Mouse (Mus musculus) ES-E14 (cell line): ENCODE measurements at regions not wholly inside any gene's neighbourhood (a gene's known extent, or its start where the extent isn't known, plus 50 kb on each side); places are given as distances from the start of the nearest gene placed in this dataset.

ENCODE experiments used
- DNase-seq: peaks from one replicate; pipeline ENCODE4 v3.0.0-alpha.2; 2013; ENCODE audit warnings: low read depth, low spot score
- H3K27ac ChIP-seq: 2 replicates; pipeline ENCODE4 v1.5.1; 2012; ENCODE audit warnings: low read depth, mild to moderate bottlenecking, low read length, moderate library complexity, mixed read lengths; ENCODE audit not compliant: poor library complexity, insufficient read depth, severe bottlenecking
- H3K36me3 ChIP-seq: 2 replicates; pipeline ENCODE4 v1.6.1; 2012; ENCODE audit warnings: mild to moderate bottlenecking, low read length, moderate library complexity, mixed read lengths; ENCODE audit not compliant: control insufficient read depth, poor library complexity, insufficient read depth, severe bottlenecking
- H3K4me1 ChIP-seq, 2 experiments: fragments of 150-350 bp in 1 of 2; sonication (generic) in 1 of 2; 2 replicates each; pipeline ENCODE4 v1.6.1; 2012; ENCODE audit warnings: low read length in 2 of 2, mild to moderate bottlenecking in 1 of 2, mixed read lengths in 1 of 2; ENCODE audit not compliant: control insufficient read depth in 2 of 2, insufficient read depth in 2 of 2, poor library complexity in 1 of 2
- H3K4me3 ChIP-seq, 2 experiments: fragments of 150-350 bp in 1 of 2; sonication (generic) in 1 of 2; 2 replicates each; pipeline ENCODE4 v1.5.1; 2012; ENCODE audit warnings: low read length in 2 of 2, low read depth in 1 of 2, mild to moderate bottlenecking in 1 of 2, mixed read lengths in 1 of 2; ENCODE audit not compliant: insufficient read depth in 1 of 2, poor library complexity in 1 of 2, severe bottlenecking in 1 of 2
- H3K9ac ChIP-seq: 2 replicates; pipeline ENCODE4 v1.6.1; 2012; ENCODE audit warnings: low read depth, mild to moderate bottlenecking, low read length, mixed read lengths; ENCODE audit not compliant: poor library complexity, insufficient read depth, severe bottlenecking
- H3K9me3 ChIP-seq: fragments of 150-350 bp; sonication (generic); 2 replicates; pipeline ENCODE4 v1.6.1; 2012; ENCODE audit warnings: low read depth, mild to moderate bottlenecking, low read length; ENCODE audit not compliant: control insufficient read depth, insufficient read depth
- CHD2 ChIP-seq: IDR thresholded peaks from 2 replicates; pipeline ENCODE4 v1.6.1; 2014; ENCODE audit warnings: mild to moderate bottlenecking, low read depth, low read length, inconsistent platforms
- HCFC1 ChIP-seq: IDR thresholded peaks from 2 replicates; pipeline ENCODE4 v1.6.1; 2012; ENCODE audit warnings: low read length, inconsistent platforms, borderline replicate concordance; ENCODE audit not compliant: insufficient read depth
- MAFK ChIP-seq: IDR thresholded peaks from 2 replicates; pipeline ENCODE4 v1.6.1; 2014; ENCODE audit warnings: mild to moderate bottlenecking, low read depth, low read length, inconsistent platforms; ENCODE audit not compliant: insufficient read depth
- ZC3H11A ChIP-seq: IDR thresholded peaks from 2 replicates; pipeline ENCODE4 v1.6.1; 2012; ENCODE audit warnings: low read depth, mild to moderate bottlenecking, inconsistent platforms, low read length, borderline replicate concordance
- ZNF384 ChIP-seq: IDR thresholded peaks from 2 replicates; pipeline ENCODE4 v1.6.1; 2012; ENCODE audit warnings: low read depth, low read length, inconsistent platforms
- in situ Hi-C, 2 experiments: fragments of 600-800 bp; cut with MboI; formaldehyde crosslinking; loops; one replicate each; pipeline ENCODE4 v1.15.1; 2025; ENCODE audit warnings: low sequenced_read_pairs in 2 of 2, inconsistent platforms in 1 of 2; ENCODE audit not compliant: unreplicated experiment in 2 of 2

DNA sequence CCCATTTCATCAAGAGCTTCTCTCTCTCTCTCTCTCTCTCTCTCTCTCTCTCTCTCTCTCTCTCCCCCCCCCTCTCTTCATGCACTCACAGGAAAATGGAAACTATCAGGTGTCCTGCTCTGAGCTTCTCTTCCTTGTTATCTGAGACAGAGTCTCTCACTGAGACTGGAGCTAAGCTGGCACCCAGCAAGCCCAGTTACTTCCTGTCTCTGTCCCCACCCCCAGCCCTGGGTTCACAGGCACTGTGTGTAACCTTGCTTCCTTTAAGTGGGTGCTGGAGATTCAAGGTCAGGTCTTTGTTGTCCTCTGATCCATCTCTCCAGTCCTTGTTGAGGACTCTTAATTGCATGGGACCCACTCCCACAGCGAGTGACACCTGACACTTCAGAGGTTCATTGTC is 203.7 kb upstream of the Ddx18 start:
- Histone ChIP-seq H3K4me3 (no peak overlapping the region), H3K27ac (no peak overlapping the region), H3K9me3 (no peaks in the 10 kb centered on the region), H3K36me3 (no peaks in the 10 kb centered on the region), H3K9ac (no peak overlapping the region), H3K4me1 (no peaks in the 10 kb centered on the region)
- no peak for DNase-seq
- no peak for TF ChIP-seq ZC3H11A
- no peak for TF ChIP-seq HCFC1
- TF ChIP-seq CHD2: no peak
- no peak for TF ChIP-seq MAFK
- TF ChIP-seq ZNF384: no peak
- in situ Hi-C loops: no loop called here

DNA sequence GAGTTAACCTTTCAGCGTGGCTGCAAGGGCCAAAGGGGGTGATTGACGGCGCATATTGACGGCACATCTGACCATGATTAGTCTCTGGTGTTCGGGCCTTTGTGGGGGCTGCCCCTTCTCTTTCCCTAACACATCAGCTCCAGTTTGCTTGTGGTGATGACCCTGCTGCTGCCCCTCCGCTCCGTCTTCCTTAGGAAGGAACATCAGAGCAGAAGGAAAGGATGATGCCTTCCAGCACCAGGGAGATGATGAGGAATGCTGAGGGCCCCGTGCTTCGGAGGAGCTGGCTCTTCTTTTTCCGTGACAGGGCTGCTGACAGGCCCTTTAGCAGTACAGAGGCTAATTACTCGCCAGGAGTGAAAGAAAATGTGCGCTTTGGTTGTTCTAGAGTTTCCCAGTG is 203.1 kb upstream of the Ddx18 start:
- Histone ChIP-seq H3K9me3 (no peaks in the 10 kb centered on the region), H3K36me3 (no peaks in the 10 kb centered on the region), H3K9ac (no peak overlapping the region), H3K4me3 (no peak overlapping the region), H3K4me1 (no peaks in the 10 kb centered on the region), H3K27ac (no peak overlapping the region)
- in situ Hi-C loops: no loop called here
- TF ChIP-seq MAFK (no peak), HCFC1 (no peak), ZC3H11A (no peak), CHD2 (no peak), ZNF384 (no peak)
- DNase-seq: no peak

DNA sequence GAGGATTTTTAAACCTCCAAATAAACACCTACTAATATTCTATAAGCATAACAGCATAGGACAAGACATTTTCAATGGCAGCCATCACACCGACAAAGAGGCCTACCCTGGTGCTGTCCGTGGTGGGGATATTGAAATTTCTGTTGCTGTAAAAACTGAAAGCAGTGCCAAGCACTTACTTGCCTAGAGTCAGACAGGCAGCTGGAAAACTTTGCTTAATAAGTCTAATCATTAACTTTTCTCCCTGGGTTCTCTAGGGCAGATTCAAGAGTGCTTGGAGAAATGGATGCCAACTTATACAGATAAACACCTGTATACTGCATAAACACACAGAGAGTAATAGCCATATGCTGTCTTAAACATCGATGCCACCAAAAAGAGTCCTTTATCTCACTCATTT is 192.3 kb upstream of the Ddx18 start:
- no peaks in the 10 kb centered on the region for H3K4me1 ChIP-seq
- H3K27ac ChIP-seq: no peak overlapping the region
- in situ Hi-C loops: no loop called here
- no peak overlapping the region for H3K4me3 ChIP-seq
- no peak overlapping the region for H3K9ac ChIP-seq
- no peak for DNase-seq
- TF ChIP-seq CHD2 (no peak), HCFC1 (no peak), ZNF384 (no peak), ZC3H11A (no peak), MAFK (no peak)
- no peaks in the 10 kb centered on the region for H3K9me3 ChIP-seq
- H3K36me3 ChIP-seq: no peaks in the 10 kb centered on the region

DNA sequence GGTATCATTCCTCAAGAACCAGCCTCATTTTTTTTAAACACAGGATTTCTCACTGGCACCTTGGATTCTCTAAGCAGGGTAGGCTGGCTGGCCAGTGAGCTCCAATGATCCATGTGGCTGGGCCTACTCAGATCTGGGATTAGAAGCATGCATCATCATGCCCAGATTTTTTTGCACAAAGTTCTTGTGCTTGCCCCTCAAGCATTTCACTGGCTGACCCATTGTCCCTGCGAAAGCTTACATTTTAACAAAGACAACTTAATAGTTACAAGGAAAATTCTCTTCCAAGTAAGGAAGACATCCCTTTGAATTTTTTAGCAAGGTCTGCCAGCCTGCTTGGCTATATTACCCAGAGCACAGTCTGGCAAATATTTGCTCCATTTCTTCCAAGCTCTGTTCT is 177.4 kb upstream of the Ddx18 start:
- in situ Hi-C loops: no loop called here
- no peak for TF ChIP-seq ZNF384
- no peak for TF ChIP-seq ZC3H11A
- no peak for TF ChIP-seq CHD2
- no peak for TF ChIP-seq MAFK
- no peak for TF ChIP-seq HCFC1

DNA sequence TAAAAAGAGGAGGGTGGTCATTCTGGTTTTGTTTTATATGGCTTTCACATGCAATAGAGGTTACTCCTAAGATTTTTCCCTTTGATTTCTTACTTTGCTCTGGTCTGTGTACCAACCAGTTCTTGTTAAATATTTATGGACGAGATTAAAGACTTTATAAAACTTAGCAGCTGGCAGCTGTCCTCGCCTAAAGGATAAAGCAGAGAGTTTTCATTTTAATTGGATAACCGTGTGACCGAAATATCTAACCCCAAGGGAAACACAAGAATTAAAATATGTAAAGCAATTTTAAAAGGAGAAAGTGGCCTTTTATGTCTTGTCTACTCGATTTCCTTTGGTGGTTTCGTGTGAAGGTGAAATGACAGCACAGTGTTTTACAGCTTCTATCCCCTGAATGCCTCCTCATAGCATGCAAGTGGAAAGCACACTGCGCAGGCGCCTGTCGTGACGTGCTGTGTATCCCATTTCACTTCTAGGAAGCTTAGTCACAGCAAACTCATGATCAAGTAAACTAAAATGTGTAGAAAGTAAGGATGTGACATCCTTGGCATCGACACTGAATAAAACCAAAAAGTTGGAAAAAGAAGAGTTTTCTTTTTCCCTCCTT is 167.4 kb upstream of the Ddx18 start:
- TF ChIP-seq ZNF384 (no peak), MAFK (no peak), HCFC1 (no peak), ZC3H11A (no peak), CHD2 (no peak)
- no peak for DNase-seq
- Histone ChIP-seq H3K9ac (no peak overlapping the region), H3K36me3 (no peaks in the 10 kb centered on the region), H3K9me3 (no peaks in the 10 kb centered on the region), H3K4me3 (no peak overlapping the region), H3K4me1 (no peaks in the 10 kb centered on the region), H3K27ac (no peak overlapping the region)
- in situ Hi-C loops: no loop called here

More for the DNA sequence above, 177.4 kb upstream of the Ddx18 start:
- H3K9ac ChIP-seq: no peak overlapping the region
- H3K4me1 ChIP-seq: no peaks in the 10 kb centered on the region
- no peak for DNase-seq
- H3K36me3 ChIP-seq: no peaks in the 10 kb centered on the region
- H3K9me3 ChIP-seq: no peaks in the 10 kb centered on the region
- H3K27ac ChIP-seq: no peak overlapping the region
- H3K4me3 ChIP-seq: no peak overlapping the region
